Mouse (Mus musculus) embryo, embryonic 10.5 days (tissue): ENCODE data around the gene Glis1.

Experiments
- DNase-seq: peaks from one replicate; pipeline ENCODE4 v3.0.0-alpha.2; 2015; ENCODE audit warnings: low spot score

The Glis1 gene

GRCm38 (mm10) chr4:107452266-107453015 lies 18.1 kb downstream of the Glis1 start:
- DNase-seq, result no peak

GRCm38 (mm10) chr4:107453141-107453984 lies 19.0 kb downstream of the Glis1 start:
- peak; percentile 95 for DNase-seq

DNA sequence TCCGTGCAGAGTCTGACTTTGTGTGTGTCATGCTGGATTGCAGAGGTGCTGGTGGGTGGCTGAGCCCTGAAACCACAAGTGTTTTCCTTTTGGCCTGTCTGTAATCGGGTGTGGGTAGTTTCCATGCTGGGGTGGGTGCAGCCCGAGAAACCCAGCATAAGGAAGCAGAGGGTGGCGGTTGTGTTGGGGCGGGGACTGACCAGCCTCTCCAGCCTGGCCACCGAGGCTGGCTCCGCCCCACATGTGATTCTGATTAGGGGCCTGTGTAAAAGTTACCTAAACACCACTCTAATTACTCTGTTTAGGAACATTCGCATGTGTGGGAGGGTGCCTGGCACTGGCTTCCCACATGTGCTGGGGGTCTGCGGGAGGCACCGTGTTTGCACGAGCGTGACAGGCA lies 23.2 kb downstream of the Glis1 start:
- peak; percentile 71 for DNase-seq

DNA sequence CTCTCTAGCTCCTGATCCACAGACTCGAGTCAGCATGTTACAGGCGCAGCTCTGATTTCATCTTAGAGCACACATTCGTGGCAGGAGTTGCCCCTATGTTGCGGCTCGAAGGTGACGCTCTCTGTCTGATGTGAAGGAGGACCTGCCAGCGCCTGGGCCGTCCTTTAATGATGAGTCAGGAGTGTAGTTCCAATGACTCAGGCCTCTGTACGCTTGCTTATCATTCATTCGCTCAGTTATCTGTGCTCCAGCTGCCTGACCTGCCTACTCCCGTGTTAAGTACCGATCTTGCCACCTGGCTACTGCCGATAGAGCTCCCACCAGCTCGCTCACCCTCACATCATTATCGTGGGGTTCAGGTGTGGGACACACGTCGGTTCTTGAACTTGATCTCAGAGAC lies 24.5 kb downstream of the Glis1 start:
- no peak for DNase-seq

- no peak for DNase-seq
These were observed 25.1 kb downstream of the Glis1 start for GRCm38 (mm10) chr4:107459461-107459860.

DNA sequence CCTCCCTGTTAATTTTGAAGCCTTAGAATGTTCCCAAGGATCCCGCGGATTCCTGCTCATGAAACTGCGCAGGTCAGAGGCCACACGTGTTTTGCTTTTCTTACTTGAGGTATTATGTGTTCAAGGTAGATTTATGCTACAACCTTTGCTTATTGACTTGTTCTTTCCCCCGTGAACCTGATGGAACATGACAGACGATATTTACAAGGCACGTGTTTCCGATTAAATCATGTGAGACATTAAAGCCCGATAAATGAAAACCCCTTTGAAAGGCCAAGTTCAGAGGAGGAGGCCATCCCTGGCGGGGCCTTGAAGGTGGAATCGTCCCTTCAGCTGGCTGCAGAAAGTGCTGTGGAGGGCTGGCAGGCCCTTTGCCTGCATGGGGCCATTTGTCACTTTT lies 26.1 kb downstream of the Glis1 start:
- peak; percentile 78 for DNase-seq

- DNase-seq, result no peak
These were observed 33.4 kb downstream of the Glis1 start for GRCm38 (mm10) chr4:107467831-107468230.

DNA sequence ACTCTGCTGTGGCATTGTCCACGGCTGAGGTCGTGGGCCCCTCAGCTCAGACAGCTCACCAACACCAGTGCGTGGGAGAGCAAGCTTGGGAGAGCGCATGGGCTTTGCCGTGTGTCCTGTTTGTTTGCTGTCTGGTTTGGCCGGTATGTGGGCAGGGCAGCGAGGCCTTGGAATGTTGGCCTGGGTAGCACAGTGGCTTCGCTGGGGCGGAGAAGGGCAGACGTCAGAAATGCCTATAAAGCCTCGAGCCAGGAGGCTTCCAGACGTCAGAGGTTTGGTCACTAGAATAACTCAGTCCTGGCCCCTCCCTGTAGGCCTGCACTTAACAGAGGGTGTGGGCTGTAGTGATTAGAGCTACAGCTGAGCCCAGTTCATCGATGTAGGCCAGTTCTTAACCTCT lies 33.9 kb downstream of the Glis1 start:
- DNase-seq, result no peak

DNA sequence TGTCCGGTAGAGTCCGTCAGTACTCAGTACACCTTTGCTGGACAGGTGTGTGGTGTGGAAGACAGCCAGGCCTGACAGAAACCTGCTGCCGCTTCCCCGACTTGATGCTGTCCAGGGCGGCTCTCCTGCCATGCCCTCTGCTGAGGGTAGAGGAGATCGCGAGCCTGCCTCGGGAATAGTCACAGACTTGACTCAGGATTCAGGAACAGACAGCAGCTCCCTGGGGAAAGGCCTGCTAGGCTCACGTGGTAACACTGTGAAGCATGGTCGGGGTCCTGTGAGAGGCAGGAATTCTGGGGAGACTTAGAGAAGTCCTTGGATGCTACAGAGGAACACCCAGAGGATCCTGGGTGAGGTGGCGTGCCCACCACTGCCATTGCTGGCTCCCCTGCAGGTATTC lies 34.4 kb downstream of the Glis1 start:
- no peak for DNase-seq

- no peak for DNase-seq
These were observed 41.9 kb downstream of the Glis1 start for GRCm38 (mm10) chr4:107476266-107476665.

DNA sequence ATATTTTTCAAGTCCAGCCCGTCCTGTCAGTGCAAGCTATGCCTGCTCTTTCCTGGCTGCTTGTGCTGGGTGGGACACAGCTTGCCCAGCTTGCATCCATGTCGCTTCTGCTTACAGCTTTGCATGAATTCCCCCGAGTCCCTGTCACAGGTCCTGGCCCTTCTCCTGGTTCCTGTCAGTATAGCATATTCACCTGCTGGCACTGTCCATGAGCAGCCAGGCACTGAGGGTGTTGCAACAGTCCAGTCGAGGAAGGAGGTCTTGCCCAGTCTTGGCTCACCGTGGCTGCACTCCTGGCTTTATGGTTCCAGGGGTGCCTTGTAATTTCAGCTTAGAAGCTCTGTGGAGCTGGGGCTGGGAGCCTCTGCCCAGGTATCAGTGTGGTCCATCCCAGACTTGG lies 44.6 kb downstream of the Glis1 start:
- DNase-seq, result no peak

DNA sequence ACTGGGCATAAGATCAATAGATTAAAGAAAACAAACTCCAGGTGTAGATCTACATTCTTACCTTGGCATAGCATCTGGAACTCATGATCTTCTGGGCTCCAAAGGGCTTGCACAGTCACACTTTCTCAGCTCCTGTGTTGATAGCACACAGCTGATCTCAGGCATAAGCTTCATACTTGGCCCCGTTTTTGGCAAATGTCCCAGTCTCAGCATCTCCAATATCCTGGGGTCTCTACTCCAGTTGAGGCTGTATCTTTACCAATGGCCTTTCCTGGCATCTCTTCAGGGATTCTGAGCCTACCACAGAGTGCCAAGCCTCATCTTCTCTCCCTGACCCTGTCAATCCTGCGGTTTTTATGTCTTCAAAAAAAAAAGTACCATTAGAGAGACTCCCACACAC lies 48.1 kb downstream of the Glis1 start:
- DNase-seq, result no peak

- DNase-seq, result no peak
These were observed 49.3 kb downstream of the Glis1 start for GRCm38 (mm10) chr4:107483556-107484220.

DNA sequence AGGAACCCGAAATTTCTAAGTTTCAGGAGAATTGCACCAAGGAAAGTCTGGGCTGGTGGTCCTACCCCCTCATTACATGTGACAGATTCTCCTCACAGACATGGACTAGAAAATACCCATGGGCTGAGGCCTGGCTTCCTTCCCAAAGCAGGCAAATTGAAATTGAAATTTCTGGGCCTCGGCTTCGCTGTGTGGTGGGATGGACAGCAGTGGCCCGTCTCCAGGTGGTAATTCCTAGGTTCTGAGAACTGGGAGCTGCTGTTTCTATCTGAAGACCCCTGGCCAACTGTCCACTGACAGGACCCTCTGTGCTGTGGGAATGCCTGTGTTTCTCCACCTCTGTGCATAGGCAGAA lies 49.8 kb downstream of the Glis1 start:
- no peak for DNase-seq

DNA sequence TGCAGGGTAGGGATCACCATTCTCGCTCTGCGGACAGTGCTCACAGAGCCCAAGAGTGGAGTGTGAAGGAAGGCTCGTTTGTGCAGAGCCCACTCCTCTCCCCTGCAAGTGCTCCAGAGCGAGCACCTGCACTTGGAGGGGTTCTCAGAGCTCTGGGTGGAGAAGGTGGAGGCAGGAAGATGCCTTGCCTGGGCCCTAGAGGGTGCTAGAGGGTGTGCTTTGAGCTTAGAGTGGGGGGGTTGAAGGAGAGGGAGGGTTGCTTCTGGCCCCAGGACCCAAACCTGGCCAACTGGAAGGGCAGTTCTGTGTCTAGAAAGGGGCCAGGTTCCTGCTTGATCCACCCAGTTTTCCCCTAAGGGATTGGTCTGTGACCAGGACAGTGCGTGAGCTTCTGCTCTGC lies 51.5 kb downstream of the Glis1 start:
- DNase-seq, result no peak

DNA sequence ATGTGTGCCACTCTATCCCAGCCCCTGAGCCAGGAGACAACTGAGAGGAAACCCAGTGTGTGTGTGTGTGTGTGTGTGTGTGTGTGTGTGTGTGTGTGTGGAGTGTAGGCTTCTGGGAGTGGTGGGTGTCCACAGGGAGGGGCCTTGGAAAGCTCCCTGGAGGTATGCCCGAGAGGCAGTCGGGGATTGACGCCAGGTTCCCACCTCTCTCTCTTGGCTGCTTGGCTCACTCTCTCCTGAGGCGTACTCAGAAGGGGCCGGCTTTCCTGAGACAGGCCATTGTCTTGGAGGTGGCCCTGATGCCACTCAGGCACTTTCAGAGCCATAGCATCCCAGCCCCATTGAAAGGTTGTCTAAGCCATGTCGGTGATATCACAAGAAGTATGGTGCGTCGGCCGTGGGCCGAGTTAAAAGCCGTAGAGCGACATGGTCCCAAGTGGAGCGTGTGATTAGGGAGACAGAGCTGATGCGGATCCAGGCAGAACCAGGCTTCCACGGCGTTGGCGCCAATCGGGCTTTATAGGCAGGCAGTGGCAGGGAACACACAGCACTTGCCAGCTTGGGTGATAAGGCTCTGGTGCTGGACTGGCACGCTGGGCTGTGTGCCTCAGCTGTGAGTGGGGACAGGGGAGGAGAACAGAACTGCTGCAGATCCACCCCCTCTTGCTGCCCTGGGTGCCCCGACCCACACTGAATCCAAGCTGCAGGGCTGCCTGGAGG lies 54.9 kb downstream of the Glis1 start:
- DNase-seq, result no peak

- no peak for DNase-seq
These were observed 58.6 kb downstream of the Glis1 start for GRCm38 (mm10) chr4:107492991-107493390.

DNA sequence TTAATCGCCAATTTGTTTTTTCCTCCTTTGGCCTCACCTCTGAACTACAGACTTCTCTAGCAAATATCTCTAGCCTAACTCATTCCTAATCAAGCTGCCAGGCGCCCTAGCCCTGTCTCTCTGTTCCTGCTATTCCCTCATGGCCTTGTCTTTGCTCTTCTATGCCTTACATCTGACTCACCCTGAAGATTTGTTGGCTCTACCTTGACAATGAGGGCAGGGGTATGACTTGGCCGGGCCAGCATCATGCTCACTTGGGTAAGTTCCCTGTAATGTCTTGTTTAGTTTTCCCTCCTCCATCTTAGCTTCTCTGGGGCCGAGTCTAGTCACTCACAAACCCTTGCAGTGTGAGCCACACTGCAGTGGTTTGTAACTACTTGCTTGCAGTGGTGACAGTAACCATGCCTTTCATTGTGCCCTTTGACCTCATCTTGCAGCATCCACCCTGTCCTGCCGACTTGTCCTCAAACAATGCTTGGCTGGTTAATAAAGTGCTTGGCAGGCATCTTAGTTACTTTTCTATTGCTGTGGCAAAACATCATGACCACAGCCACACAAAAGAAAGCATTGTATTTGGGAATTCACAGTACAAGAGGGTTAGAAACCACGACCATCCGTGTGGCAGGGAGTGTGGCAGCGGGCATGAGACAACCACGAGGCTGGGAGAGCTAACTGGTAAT lies 61.5 kb downstream of the Glis1 start:
- no peak for DNase-seq

DNA sequence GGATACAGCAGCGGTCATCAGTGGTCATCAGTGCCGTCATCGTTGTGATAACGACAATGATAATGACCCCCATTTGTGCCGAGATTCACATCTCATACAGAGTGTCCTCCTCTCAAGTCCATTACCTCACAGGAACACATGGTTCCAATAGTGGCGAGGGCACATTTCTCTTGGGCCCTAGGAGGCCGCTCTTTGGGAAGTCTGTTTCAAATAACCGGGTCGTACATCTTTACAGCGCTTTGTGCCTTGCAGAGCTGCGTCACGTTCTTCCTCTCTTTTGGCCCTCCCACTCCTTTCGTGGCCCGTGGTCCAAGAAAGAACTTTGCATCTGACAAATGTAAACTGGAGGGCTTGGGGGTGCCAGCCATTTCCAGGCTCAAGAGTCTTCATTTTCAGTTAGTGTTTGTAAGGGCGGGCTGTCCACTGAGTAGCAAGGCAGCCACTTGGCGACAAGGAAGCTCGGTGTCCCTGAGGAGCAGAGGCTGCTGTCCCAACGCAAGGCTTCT lies 63.1 kb downstream of the Glis1 start:
- DNase-seq, result peak; percentile 55

DNA sequence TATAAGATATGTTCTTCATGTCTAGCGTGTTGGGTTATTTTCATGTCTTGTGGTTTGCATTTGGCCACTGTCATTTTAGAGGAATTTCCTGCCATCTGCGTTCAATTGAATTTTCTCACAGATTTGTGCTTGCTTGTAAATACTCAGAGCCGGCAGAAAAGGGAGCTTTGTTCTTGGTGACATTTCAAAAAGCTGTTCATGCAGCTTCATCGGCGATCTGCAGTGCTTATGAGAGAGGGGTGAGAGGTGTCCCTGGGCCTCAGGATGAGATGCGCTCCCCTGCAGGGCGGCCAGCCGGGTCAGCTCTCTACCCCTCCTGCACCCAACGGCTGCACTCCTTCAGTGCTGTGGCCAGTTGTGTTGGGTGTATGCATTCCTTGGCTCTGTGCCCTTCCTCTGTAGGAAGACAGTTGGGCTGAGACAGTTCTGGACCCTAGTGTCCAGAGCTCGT lies 68.2 kb downstream of the Glis1 start:
- peak; percentile 26 for DNase-seq

DNA sequence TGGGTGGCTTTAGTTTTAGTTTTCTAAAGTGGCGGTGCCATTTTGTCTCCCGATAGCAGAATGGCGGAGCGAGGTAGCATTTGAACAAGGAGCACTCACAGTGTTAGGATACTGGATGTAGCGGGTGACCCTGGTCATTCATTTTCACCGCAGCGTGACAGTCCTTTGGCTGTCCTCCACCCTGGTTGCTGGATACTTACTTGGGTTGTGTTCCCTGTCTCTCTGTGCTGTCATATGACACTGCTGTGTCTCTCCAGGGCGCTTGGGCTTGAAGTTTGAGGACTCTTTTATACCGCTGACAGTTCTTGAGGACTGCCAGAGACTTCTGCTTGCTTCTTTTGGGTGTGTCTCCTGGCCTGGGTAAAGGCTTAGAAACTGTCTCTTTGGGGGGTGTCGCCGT lies 80.6 kb downstream of the Glis1 start:
- DNase-seq, result no peak
